Mouse (Mus musculus) stomach, postnatal 0 days (tissue): Measurements from ENCODE around the gene Galnt2. TPM values are rescaled to one million over a fixed set of nuclear protein-coding genes. Genes with fewer than 3 reads are reported as not detected.
A peak's percentile ranks its signal among the peaks of the same experiment; 100 is the strongest.

Source experiments
- ATAC-seq: fragments of 200-750 bp; cut with Nextera tagmentation; 2 replicates; pipeline ENCODE4 v1.8.0; 2017; ENCODE audit not compliant: low FRiP score, low TSS enrichment
- DNase-seq: peaks from one replicate; pipeline ENCODE4 v3.0.0-alpha.2; 2016; ENCODE audit warnings: low spot score
- H3K27ac ChIP-seq: fragments of 300-500 bp; sonication (generic); replicated peaks from 2 replicates; pipeline ENCODE4 v1.5.1; 2014; ENCODE audit warnings: mild to moderate bottlenecking, control low read depth
- H3K27me3 ChIP-seq: fragments of 300-500 bp; sonication (generic); 2 replicates; pipeline ENCODE4 v1.6.1; 2014; ENCODE audit warnings: low read length; ENCODE audit not compliant: control insufficient read depth, insufficient read depth
- H3K36me3 ChIP-seq: fragments of 300-500 bp; sonication (generic); 2 replicates; pipeline ENCODE4 v1.6.1; 2014; ENCODE audit warnings: low read length, mixed read lengths; ENCODE audit not compliant: control insufficient read depth, insufficient read depth
- H3K4me1 ChIP-seq: fragments of 300-500 bp; sonication (generic); replicated peaks from 2 replicates; pipeline ENCODE4 v1.6.1; 2014; ENCODE audit warnings: antibody characterized with exemption; ENCODE audit not compliant: control insufficient read depth, insufficient read depth
- H3K4me2 ChIP-seq: fragments of 300-500 bp; sonication (generic); replicated peaks from 2 replicates; pipeline ENCODE4 v1.6.1; 2014; ENCODE audit warnings: low read depth, mild to moderate bottlenecking, control low read depth, moderate library complexity
- H3K4me3 ChIP-seq: fragments of 300-500 bp; sonication (generic); 2 replicates; pipeline ENCODE4 v1.5.1; 2014; ENCODE audit warnings: low read depth, low read length, control low read depth
- H3K9ac ChIP-seq: fragments of 300-500 bp; sonication (generic); 2 replicates; pipeline ENCODE4 v1.6.1; 2014; ENCODE audit warnings: mild to moderate bottlenecking, low read length, control low read depth, mixed read lengths
- H3K9me3 ChIP-seq: fragments of 300-500 bp; sonication (generic); 2 replicates; pipeline ENCODE4 v1.6.1; 2016; ENCODE audit warnings: low read length; ENCODE audit not compliant: control insufficient read depth
- CTCF ChIP-seq: IDR thresholded peaks from 2 replicates; pipeline ENCODE4 v1.5.1; 2016; ENCODE audit warnings: antibody characterized with exemption, low read depth, mild to moderate bottlenecking, moderate library complexity
- EP300 ChIP-seq: optimal IDR thresholded peaks from 2 replicates; pipeline ENCODE3; 2016; ENCODE audit warnings: antibody characterized with exemption
- WGBS: fragments of 180-500 bp; shearing (Covaris S2); extraction: QIAGEN DNeasy Blood & Tissue Kit; methylation state at CpG from one replicate; pipeline ENCODE4 v1.1.7; 2014; 5-methylcytosine and 5-hydroxymethylcytosine counted together
- polyA plus RNA-seq: library from polyadenylated mRNA; unstranded; fragments of >200 nt; fragmentation: Nextera tagmentation; extraction: Ambion mirVana; gene quantifications from 2 replicates; pipeline ENCODE4 v1.2.1, GENCODE M21; 2015

The Galnt2 gene
- polyA plus RNA-seq, 1 experiment from 2014 or later, result 48.6 TPM

GRCm38 (mm10) chr8:124216951-124217350, 14.2 kb upstream of the Galnt2 start:
- Histone ChIP-seq H3K4me2 (no peak overlapping the region), H3K4me1 (no peaks in the 10 kb centered on the region), H3K9me3 (no peaks in the 10 kb centered on the region), H3K4me3 (no peak overlapping the region), H3K27ac (no peak overlapping the region), H3K27me3 (no peaks in the 10 kb centered on the region), H3K9ac (no peak overlapping the region), H3K36me3 (no peaks in the 10 kb centered on the region)
- no peak for ATAC-seq
- TF ChIP-seq EP300, result no peak
- no peak for TF ChIP-seq CTCF
- no peak for DNase-seq

DNA sequence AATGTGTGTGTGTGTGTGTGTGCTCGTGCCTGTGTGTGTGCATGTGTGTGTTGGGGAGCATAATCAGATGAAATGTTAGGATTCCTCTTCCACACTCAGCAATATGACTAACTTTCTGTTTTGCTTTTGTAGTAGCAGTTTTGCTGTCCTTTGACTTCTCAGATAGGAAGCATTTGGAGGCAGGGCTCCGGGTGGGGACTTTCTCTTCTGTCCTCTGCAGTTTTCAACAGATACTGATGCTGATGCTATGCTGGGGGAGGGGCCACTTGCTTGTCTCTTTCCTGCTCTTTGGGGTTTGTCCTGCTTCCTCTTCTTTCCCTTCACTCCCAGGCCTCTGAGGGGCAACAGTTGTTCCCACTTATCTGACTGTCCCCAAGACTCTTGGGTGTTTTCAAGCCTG, 1.3 kb upstream of the Galnt2 start:
- WGBS, result 53% methylated on average over 2 of the region's 2 CpGs
- no peak overlapping the region for H3K27ac ChIP-seq
- H3K4me1 ChIP-seq, result 0 out of 2 replicates have a peak, but pooled peaks cover 5% of the 10 kb centered on the region
- no peaks in the 10 kb centered on the region for H3K36me3 ChIP-seq
- no peak overlapping the region for H3K4me3 ChIP-seq
- no peak overlapping the region for H3K9ac ChIP-seq
- ATAC-seq (no peak), DNase-seq (no peak)
- no peak overlapping the region for H3K4me2 ChIP-seq
- H3K9me3 ChIP-seq, result no peaks in the 10 kb centered on the region
- no peak for TF ChIP-seq CTCF
- no peak for TF ChIP-seq EP300
- H3K27me3 ChIP-seq, result no peaks in the 10 kb centered on the region

GRCm38 (mm10) chr8:124230496-124231175, 555 bp upstream of the Galnt2 start:
- H3K4me2 ChIP-seq, result peak overlapping the region; percentile 92
- DNase-seq (no peak), ATAC-seq (no peak)
- WGBS, result 50% methylated on average over 8 of the region's 8 CpGs
- TF ChIP-seq CTCF (no peak), EP300 (no peak)
- 0 out of 2 replicates have a peak, but pooled peaks cover 5% of the 10 kb centered on the region for H3K4me1 ChIP-seq
- peak overlapping the region; percentile 88 for H3K4me3 ChIP-seq
- H3K27me3 ChIP-seq, result no peaks in the 10 kb centered on the region
- H3K9ac ChIP-seq, result peak overlapping the region; percentile 89; the same call in 1 of the 2 replicates
- no peaks in the 10 kb centered on the region for H3K36me3 ChIP-seq
- peak overlapping the region; percentile 13; the same call in 1 of the 2 replicates for H3K27ac ChIP-seq
- no peaks in the 10 kb centered on the region for H3K9me3 ChIP-seq

GRCm38 (mm10) chr8:124231485-124232279, 491 bp downstream of the Galnt2 start:
- H3K4me1 ChIP-seq, result 0 out of 2 replicates have a peak, but pooled peaks cover 5% of the 10 kb centered on the region
- ATAC-seq (peak; percentile 84), DNase-seq (peak; percentile 78)
- H3K27ac ChIP-seq, result peak overlapping the region; percentile 88
- H3K27me3 ChIP-seq, result no peaks in the 10 kb centered on the region
- H3K9me3 ChIP-seq, result no peaks in the 10 kb centered on the region
- peak overlapping the region; percentile 88 for H3K4me3 ChIP-seq
- WGBS, result under 1% methylated on average over 57 of the region's 83 CpGs
- peak overlapping the region; percentile 89 for H3K9ac ChIP-seq
- no peaks in the 10 kb centered on the region for H3K36me3 ChIP-seq
- peak overlapping the region; percentile 92 for H3K4me2 ChIP-seq
- TF ChIP-seq EP300, result no peak
- peak; percentile 26; the same call in 1 of the 2 replicates for TF ChIP-seq CTCF

GRCm38 (mm10) chr8:124232280-124232600, 1.0 kb downstream of the Galnt2 start:
- peak overlapping the region; percentile 92 for H3K4me2 ChIP-seq
- no peaks in the 10 kb centered on the region for H3K9me3 ChIP-seq
- no peaks in the 10 kb centered on the region for H3K27me3 ChIP-seq
- peak overlapping the region; percentile 88 for H3K27ac ChIP-seq
- no peak for TF ChIP-seq EP300
- TF ChIP-seq CTCF, result no peak
- H3K4me1 ChIP-seq, result 0 out of 2 replicates have a peak, but pooled peaks cover 5% of the 10 kb centered on the region
- H3K4me3 ChIP-seq, result peak overlapping the region; percentile 88
- no peak for ATAC-seq
- no peaks in the 10 kb centered on the region for H3K36me3 ChIP-seq
- 4% methylated on average over 18 of the region's 18 CpGs for WGBS
- peak overlapping the region; percentile 89 for H3K9ac ChIP-seq
- DNase-seq, result no peak

GRCm38 (mm10) chr8:124234496-124234895, 3.3 kb downstream of the Galnt2 start:
- H3K4me3 ChIP-seq, result no peak overlapping the region
- no peak for TF ChIP-seq CTCF
- no peak for TF ChIP-seq EP300
- no peaks in the 10 kb centered on the region for H3K9me3 ChIP-seq
- no peaks in the 10 kb centered on the region for H3K36me3 ChIP-seq
- ATAC-seq, result no peak
- H3K9ac ChIP-seq, result no peak overlapping the region
- no peak for DNase-seq
- no peaks in the 10 kb centered on the region for H3K27me3 ChIP-seq
- WGBS, result 66% methylated on average over 2 of the region's 2 CpGs
- H3K4me1 ChIP-seq, result 0 out of 2 replicates have a peak, but pooled peaks cover 5% of the 10 kb centered on the region
- no peak overlapping the region for H3K27ac ChIP-seq
- no peak overlapping the region for H3K4me2 ChIP-seq
